Mouse (Mus musculus) CH12.LX (cell line): ENCODE measurements at regions not wholly inside any gene's neighbourhood (a gene's known extent, or its start where the extent isn't known, plus 50 kb on each side); places are given as distances from the start of the nearest gene placed in this dataset.

ENCODE experiments used
- DNase-seq: peaks from one replicate; pipeline ENCODE4 v3.0.0-alpha.2; 2013; ENCODE audit errors: extremely low read depth
- H3K27ac ChIP-seq: 2 replicates; pipeline ENCODE4 v1.5.1; 2012; ENCODE audit warnings: low read depth, mild to moderate bottlenecking, control low read depth, moderate library complexity; ENCODE audit not compliant: insufficient read depth
- H3K27me3 ChIP-seq: replicated peaks from 2 replicates; pipeline ENCODE3; 2012; ENCODE audit warnings: inconsistent platforms
- H3K36me3 ChIP-seq, 2 experiments: replicated peaks in 1 of 2; 2 replicates each; pipeline versions ENCODE3 to v1.6.1; 2012; ENCODE audit warnings: inconsistent platforms in 1 of 2, low read length in 1 of 2, mild to moderate bottlenecking in 1 of 2, mixed read lengths in 1 of 2, moderate library complexity in 1 of 2; ENCODE audit not compliant: control insufficient read depth in 1 of 2, insufficient read depth in 1 of 2
- H3K4me1 ChIP-seq, 2 experiments: 2 replicates each; pipeline ENCODE4 v1.6.1; 2012; ENCODE audit warnings: inconsistent platforms in 1 of 2, moderate library complexity in 1 of 2; ENCODE audit not compliant: insufficient read depth in 2 of 2, control insufficient read depth in 1 of 2
- H3K4me2 ChIP-seq: 2 replicates; pipeline ENCODE4 v1.6.1; 2012; ENCODE audit warnings: low read depth, mild to moderate bottlenecking, control low read depth; ENCODE audit not compliant: poor library complexity, insufficient read depth, severe bottlenecking
- H3K4me3 ChIP-seq, 3 experiments: fragments of 150-350 bp in 1 of 3; sonication (generic) in 1 of 3; replicated peaks in 1 of 3; 2 replicates each; pipeline versions ENCODE3 to v1.5.1; 2011 to 2012; ENCODE audit warnings: low read depth in 2 of 3, low read length in 2 of 3, mild to moderate bottlenecking in 2 of 3, moderate library complexity in 2 of 3, control low read depth in 1 of 3, improper control_type of control experiment in 1 of 3, inconsistent platforms in 1 of 3, mixed read lengths in 1 of 3; ENCODE audit not compliant: poor library complexity in 1 of 3
- H3K79me2 ChIP-seq: replicated peaks from 2 replicates; pipeline ENCODE4 v1.6.1; 2012; ENCODE audit warnings: mild to moderate bottlenecking, moderate library complexity; ENCODE audit not compliant: control insufficient read depth, poor library complexity, insufficient read depth, severe bottlenecking; ENCODE audit errors: extremely low read depth
- H3K9ac ChIP-seq: 2 replicates; pipeline ENCODE4 v1.6.1; 2012; ENCODE audit warnings: low read depth, mild to moderate bottlenecking, control low read depth, moderate library complexity; ENCODE audit not compliant: insufficient read depth
- H3K9me3 ChIP-seq: replicated peaks from 2 replicates; pipeline ENCODE3; 2012; ENCODE audit warnings: low read length, inconsistent platforms, mixed read lengths
- CHD1 ChIP-seq: IDR thresholded peaks from 2 replicates; pipeline ENCODE4 v1.6.1; 2012; ENCODE audit warnings: low read depth, low read length, improper control_type of control experiment, inconsistent platforms
- CHD2 ChIP-seq: IDR thresholded peaks from 2 replicates; pipeline ENCODE4 v1.6.1; 2011; ENCODE audit warnings: low read length, improper control_type of control experiment
- CTCF ChIP-seq, 2 experiments: IDR thresholded peaks in 1 of 2; conservative IDR thresholded peaks in 1 of 2; 2 replicates each; pipeline ENCODE4 v1.5.1; 2011 to 2012; ENCODE audit warnings: low read depth in 2 of 2, low read length in 2 of 2, improper control_type of control experiment in 1 of 2, inconsistent platforms in 1 of 2, mild to moderate bottlenecking in 1 of 2, moderate library complexity in 1 of 2
- E2F4 ChIP-seq: IDR thresholded peaks from 2 replicates; pipeline ENCODE4 v1.6.1; 2011; ENCODE audit warnings: low read depth, low read length, improper control_type of control experiment; ENCODE audit not compliant: insufficient replicate concordance
- ELF1 ChIP-seq: IDR thresholded peaks from 2 replicates; pipeline ENCODE4 v1.6.1; 2014; ENCODE audit warnings: low read depth, mild to moderate bottlenecking, inconsistent platforms, low read length, improper control_type of control experiment
- ETS1 ChIP-seq: conservative IDR thresholded peaks from 2 replicates; pipeline ENCODE4 v1.6.1; 2012; ENCODE audit warnings: low read depth, mild to moderate bottlenecking, inconsistent platforms, low read length, improper control_type of control experiment, moderate library complexity
- IRF4 ChIP-seq: IDR thresholded peaks from 2 replicates; pipeline ENCODE4 v1.6.1; 2014; ENCODE audit warnings: low read depth, mild to moderate bottlenecking, inconsistent platforms, low read length, improper control_type of control experiment
- JUND ChIP-seq: conservative IDR thresholded peaks from 2 replicates; pipeline ENCODE4 v1.6.1; 2011; ENCODE audit warnings: low read depth, low read length, improper control_type of control experiment
- MAZ ChIP-seq: IDR thresholded peaks from 2 replicates; pipeline ENCODE4 v1.6.1; 2012; ENCODE audit warnings: low read depth, mild to moderate bottlenecking, inconsistent platforms, low read length, improper control_type of control experiment, moderate library complexity
- MEF2A ChIP-seq: IDR thresholded peaks from 2 replicates; pipeline ENCODE4 v1.6.1; 2014; ENCODE audit warnings: low read depth, mild to moderate bottlenecking, inconsistent platforms, low read length, improper control_type of control experiment, borderline replicate concordance
- NELFE ChIP-seq: IDR thresholded peaks from 2 replicates; pipeline ENCODE4 v1.6.1; 2011; ENCODE audit warnings: low read depth, low read length, improper control_type of control experiment
- NRF1 ChIP-seq: IDR thresholded peaks from 2 replicates; pipeline ENCODE4 v1.6.1; 2014; ENCODE audit warnings: low read depth, mild to moderate bottlenecking, inconsistent platforms, low read length, improper control_type of control experiment, moderate library complexity
- PAX5 ChIP-seq: IDR thresholded peaks from 2 replicates; pipeline ENCODE4 v1.6.1; 2012; ENCODE audit warnings: low read length, inconsistent platforms, mixed read lengths
- POLR2A ChIP-seq: IDR thresholded peaks from 2 replicates; pipeline ENCODE4 v1.6.1; 2011; ENCODE audit warnings: low read depth, mild to moderate bottlenecking, improper control_type of control experiment, low read length
- POLR2AphosphoS2 ChIP-seq: IDR thresholded peaks from 2 replicates; pipeline ENCODE4 v1.6.1; 2011; ENCODE audit warnings: low read depth, low read length, improper control_type of control experiment
- RAD21 ChIP-seq: IDR thresholded peaks from 2 replicates; pipeline ENCODE4 v1.6.1; 2011; ENCODE audit warnings: low read depth, mild to moderate bottlenecking, low read length, improper control_type of control experiment, moderate library complexity
- SMC3 ChIP-seq: IDR thresholded peaks from 2 replicates; pipeline ENCODE4 v1.6.1; 2011; ENCODE audit warnings: low read depth, low read length, improper control_type of control experiment
- UBTF ChIP-seq: IDR thresholded peaks from 2 replicates; pipeline ENCODE4 v1.6.1; 2012; ENCODE audit warnings: low read depth, mild to moderate bottlenecking, inconsistent platforms, low read length, improper control_type of control experiment, moderate library complexity
- USF1 ChIP-seq: IDR thresholded peaks from 2 replicates; pipeline ENCODE4 v1.6.1; 2014; ENCODE audit warnings: low read depth, mild to moderate bottlenecking, inconsistent platforms, low read length, improper control_type of control experiment
- ZMIZ1 ChIP-seq: IDR thresholded peaks from 2 replicates; pipeline ENCODE4 v1.6.1; 2012; ENCODE audit warnings: low read depth, mild to moderate bottlenecking, inconsistent platforms, low read length, improper control_type of control experiment
- ZNF384 ChIP-seq: IDR thresholded peaks from 2 replicates; pipeline ENCODE4 v1.6.1; 2012; ENCODE audit warnings: low read depth, low read length, improper control_type of control experiment, inconsistent platforms
- dilution Hi-C: fragments of 300-500 bp; cut with MboI; formaldehyde crosslinking; loops from 2 replicates; pipeline ENCODE4 v1.14.3; 2020; ENCODE audit warnings: low sequenced_read_pairs; ENCODE audit not compliant: extremely low pct_unique_long_range_greater_than_20kb, extremely low pct_ligation_motif_present
- in situ Hi-C: fragments of 300-500 bp; cut with MboI; formaldehyde crosslinking; loops from 3 replicates; pipeline ENCODE4 v1.14.3; 2019; ENCODE audit warnings: low sequenced_read_pairs, low pct_ligation_motif_present, low pct_unique_long_range_greater_than_20kb, mixed read lengths

GRCm38 (mm10) chr12:43827296-43827695 lies 382.8 kb downstream of the Dnajb9 start:
- in situ Hi-C loops = no loop called here

GRCm38 (mm10) chr12:43813559-43813958 lies 396.6 kb downstream of the Dnajb9 start:
- in situ Hi-C loops (no loop called here), dilution Hi-C loops (no loop called here)
- H3K27me3 ChIP-seq = no peaks in the 10 kb centered on the region
- H3K36me3 ChIP-seq = no peaks in the 10 kb centered on the region
- no peak overlapping the region for H3K9ac ChIP-seq
- H3K9me3 ChIP-seq = no peaks in the 10 kb centered on the region
- peak; percentile 24 for DNase-seq
- H3K79me2 ChIP-seq = no peaks in the 10 kb centered on the region
- H3K4me3 ChIP-seq = no peak overlapping the region
- no peaks in the 10 kb centered on the region for H3K4me1 ChIP-seq
- no peak overlapping the region for H3K4me2 ChIP-seq
- no peak overlapping the region for H3K27ac ChIP-seq
- TF ChIP-seq MAZ = no peak
- TF ChIP-seq POLR2A = no peak
- TF ChIP-seq CTCF (conservative IDR thresholded peaks at IDR 0.05 in 1 of 2, IDR thresholded peaks at IDR 0.05 in 1 of 2; ENCODE audit: low read depth in 2 of 2, low read length in 2 of 2) = peak; percentile 19 to 52; a peak in 3 of 4 replicates
- no peak for TF ChIP-seq E2F4
- no peak for TF ChIP-seq ETS1
- TF ChIP-seq PAX5 = no peak
- peak; percentile 60 for TF ChIP-seq RAD21
- no peak for TF ChIP-seq ELF1
- TF ChIP-seq MEF2A = no peak
- no peak for TF ChIP-seq CHD1
- TF ChIP-seq SMC3 = 0 out of 2 replicates have a peak, but pooled peaks have one; percentile 25
- no peak for TF ChIP-seq POLR2AphosphoS2

More at GRCm38 (mm10) chr12:43827296-43827695, 382.8 kb downstream of the Dnajb9 start:
- dilution Hi-C loops = no loop called here
- no peaks in the 10 kb centered on the region for H3K36me3 ChIP-seq
- no peaks in the 10 kb centered on the region for H3K79me2 ChIP-seq
- no peak overlapping the region for H3K9ac ChIP-seq
- TF ChIP-seq CHD2 = no peak
- no peak for TF ChIP-seq MEF2A
- TF ChIP-seq ZNF384 = no peak
- no peak for TF ChIP-seq ETS1
- no peak for TF ChIP-seq IRF4
- TF ChIP-seq PAX5 = no peak
- no peak for TF ChIP-seq JUND
- TF ChIP-seq NRF1 = no peak
- TF ChIP-seq NELFE = no peak
- no peak for TF ChIP-seq POLR2A
- no peak for TF ChIP-seq USF1
- no peak for TF ChIP-seq ELF1
- TF ChIP-seq ZMIZ1 = no peak
- no peak for TF ChIP-seq UBTF
- H3K27ac ChIP-seq = no peak overlapping the region
- H3K4me1 ChIP-seq = peaks cover 0 to 16% of the 10 kb centered on the region in 2 experiments; a peak in 1 of 4 replicates
- no peaks in the 10 kb centered on the region for H3K27me3 ChIP-seq
- H3K4me3 ChIP-seq = no peak overlapping the region
- no peaks in the 10 kb centered on the region for H3K9me3 ChIP-seq
- DNase-seq = peak; percentile 4
- H3K4me2 ChIP-seq = no peak overlapping the region
